Mouse (Mus musculus): ENCODE measurements around the gene Thada.

Thada gene

GRCm38 (mm10) chr17:84465753-84466608, at the start of gene Thada:
TSS of gene Thada (minus strand) at chr17:84466205.
- DNase-seq (ENCODE audit: low read depth, low spot score) = peak; percentile 99

GRCm38 (mm10) chr17:84512516-84513085, 46.6 kb upstream of the Thada start:
- peak; percentile 19 for DNase-seq (ENCODE audit: low read depth, low spot score)

GRCm38 (mm10) chr17:84511682-84512515, 45.9 kb upstream of the Thada start, which contains the start of gene Plekhh2:
TSS of gene Plekhh2 (plus strand) at chr17:84511895.
- peak; percentile 90 for DNase-seq (ENCODE audit: low read depth, low spot score)

- no peak for DNase-seq (ENCODE audit: low read depth, low spot score)
Measured at GRCm38 (mm10) chr17:84510961-84511639, 45.1 kb upstream of the Thada start.

GRCm38 (mm10) chr17:84510355-84510754, 44.4 kb upstream of the Thada start:
- DNase-seq (ENCODE audit: low read depth, low spot score) = peak; percentile 89

GRCm38 (mm10) chr17:84509176-84509575, 43.2 kb upstream of the Thada start:
- DNase-seq (ENCODE audit: low read depth, low spot score) = no peak

GRCm38 (mm10) chr17:84508736-84509135, 42.7 kb upstream of the Thada start:
- DNase-seq (ENCODE audit: low read depth, low spot score) = peak; percentile 79

GRCm38 (mm10) chr17:84505922-84506321, 39.9 kb upstream of the Thada start:
- DNase-seq (ENCODE audit: low read depth, low spot score) = no peak

GRCm38 (mm10) chr17:84502341-84502740, 36.3 kb upstream of the Thada start:
- DNase-seq (ENCODE audit: low read depth, low spot score) = no peak

- DNase-seq (ENCODE audit: low read depth, low spot score) = peak; percentile 16
Measured at GRCm38 (mm10) chr17:84498639-84499038, 32.6 kb upstream of the Thada start.

GRCm38 (mm10) chr17:84497972-84498604, 32.1 kb upstream of the Thada start:
- no peak for DNase-seq (ENCODE audit: low read depth, low spot score)

- no peak for DNase-seq (ENCODE audit: low read depth, low spot score)
Measured at GRCm38 (mm10) chr17:84497559-84497958, 31.6 kb upstream of the Thada start.

GRCm38 (mm10) chr17:84497026-84497425, 31.0 kb upstream of the Thada start:
- DNase-seq (ENCODE audit: low read depth, low spot score) = no peak

- DNase-seq (ENCODE audit: low read depth, low spot score) = no peak
Measured at GRCm38 (mm10) chr17:84492255-84492880, 26.4 kb upstream of the Thada start.

- no peak for DNase-seq (ENCODE audit: low read depth, low spot score)
Measured at GRCm38 (mm10) chr17:84487415-84487814, 21.4 kb upstream of the Thada start.

- DNase-seq (ENCODE audit: low read depth, low spot score) = no peak
Measured at GRCm38 (mm10) chr17:84483673-84484320, 17.8 kb upstream of the Thada start.

GRCm38 (mm10) chr17:84482831-84483230, 16.8 kb upstream of the Thada start:
- DNase-seq (ENCODE audit: low read depth, low spot score) = no peak

GRCm38 (mm10) chr17:84480464-84481355, 14.7 kb upstream of the Thada start:
- peak; percentile 50 for DNase-seq (ENCODE audit: low read depth, low spot score)

- DNase-seq (ENCODE audit: low read depth, low spot score) = no peak
Measured at GRCm38 (mm10) chr17:84478276-84478675, 12.3 kb upstream of the Thada start.
